Mouse (Mus musculus): ENCODE measurements around the gene Slc25a1. TPM values are rescaled to one million over a fixed set of nuclear protein-coding genes. Genes with fewer than 3 reads are reported as not detected.

Gene Slc25a1
- polyA plus RNA-seq, 1 experiment from 2014 or later: 66.6 TPM

- Histone ChIP-seq H3K4me1 (ENCODE audit: insufficient read depth) (peaks cover 15% of the 10 kb centered on the region; the same call in 1 of the 2 replicates), H3K9me3 (ENCODE audit: low read depth, low read length) (no peaks in the 10 kb centered on the region), H3K27ac (ENCODE audit: low read depth) (peak overlapping the region; percentile 84), H3K4me3 (ENCODE audit: low read depth, low read length) (peak overlapping the region; percentile 80), H3K9ac (peak overlapping the region; percentile 89), H3K36me3 (ENCODE audit: insufficient read depth) (peaks cover 10% of the 10 kb centered on the region; the same call in 1 of the 2 replicates), H3K27me3 (ENCODE audit: insufficient read depth, low read length) (peaks cover 24% of the 10 kb centered on the region), H3K4me2 (peak overlapping the region; percentile 98)
- DNase-seq: no peak
- peak; percentile 16; the same call in 1 of the 2 replicates for ATAC-seq (ENCODE audit: insufficient read depth)
- no peak for TF ChIP-seq CTCF (IDR thresholded peaks at IDR 0.05; ENCODE audit: low read depth)
- WGBS: under 1% methylated on average over 14 of the region's 14 CpGs
Observed at GRCm38 (mm10) chr16:17922163-17922538, 5.9 kb downstream of the Slc25a1 start.

- H3K27ac ChIP-seq (ENCODE audit: low read depth): peak overlapping the region; percentile 84
- 2% methylated on average over 47 of the region's 47 CpGs for WGBS
- TF ChIP-seq CTCF (IDR thresholded peaks at IDR 0.05; ENCODE audit: low read depth): peak; percentile 71
Observed at GRCm38 (mm10) chr16:17921325-17922162, 6.5 kb downstream of the Slc25a1 start.

GRCm38 (mm10) chr16:17920586-17920985 is 7.4 kb downstream of the Slc25a1 start:
- peaks cover 10% of the 10 kb centered on the region; the same call in 1 of the 2 replicates for H3K4me1 ChIP-seq (ENCODE audit: insufficient read depth)
- peak overlapping the region; percentile 37 for H3K9ac ChIP-seq
- H3K36me3 ChIP-seq (ENCODE audit: insufficient read depth): peaks cover 7% of the 10 kb centered on the region; the same call in 1 of the 2 replicates
- no peaks in the 10 kb centered on the region for H3K9me3 ChIP-seq (ENCODE audit: low read depth, low read length)
- no peak for ATAC-seq (ENCODE audit: insufficient read depth)
- DNase-seq: no peak
- no peak overlapping the region for H3K27ac ChIP-seq (ENCODE audit: low read depth)
- TF ChIP-seq CTCF (IDR thresholded peaks at IDR 0.05; ENCODE audit: low read depth): no peak
- peak overlapping the region; percentile 98 for H3K4me2 ChIP-seq
- WGBS: 11% methylated on average over 20 of the region's 20 CpGs
- H3K27me3 ChIP-seq (ENCODE audit: insufficient read depth, low read length): peaks cover 40% of the 10 kb centered on the region
- no peak overlapping the region for H3K4me3 ChIP-seq (ENCODE audit: low read depth, low read length)

More at GRCm38 (mm10) chr16:17921325-17922162, 6.5 kb downstream of the Slc25a1 start:
- H3K36me3 ChIP-seq (ENCODE audit: insufficient read depth): peaks cover 10% of the 10 kb centered on the region; the same call in 1 of the 2 replicates
- peak overlapping the region; percentile 98 for H3K4me2 ChIP-seq
- H3K9me3 ChIP-seq (ENCODE audit: low read depth, low read length): no peaks in the 10 kb centered on the region
- ATAC-seq (ENCODE audit: insufficient read depth): peak; percentile 94
- DNase-seq: peak; percentile 99
- H3K9ac ChIP-seq: peak overlapping the region; percentile 89
- H3K4me3 ChIP-seq (ENCODE audit: low read depth, low read length): peak overlapping the region; percentile 80
- H3K4me1 ChIP-seq (ENCODE audit: insufficient read depth): peaks cover 10% of the 10 kb centered on the region; the same call in 1 of the 2 replicates
- H3K27me3 ChIP-seq (ENCODE audit: insufficient read depth, low read length): peaks cover 30% of the 10 kb centered on the region

GRCm38 (mm10) chr16:17914307-17915249 is 13.4 kb downstream of the Slc25a1 start, which contains the start of gene Gsc2:
Gene Gsc2 (minus strand): TSS chr16:17915059.
- Histone ChIP-seq H3K4me3 (ENCODE audit: low read depth, low read length) (peak within 1 kb of the TSS; percentile 37), H3K9ac (peak within 1 kb of the TSS; percentile 18; the same call in 1 of the 2 replicates), H3K4me2 (peak within 1 kb of the TSS; percentile 72), H3K27me3 (ENCODE audit: insufficient read depth, low read length) (peaks cover 63% of the 10 kb centered on the region), H3K9me3 (ENCODE audit: low read depth, low read length) (no peaks in the 10 kb centered on the region), H3K36me3 (ENCODE audit: insufficient read depth) (no peaks in the 10 kb centered on the region), H3K4me1 (ENCODE audit: insufficient read depth) (0 out of 2 replicates have a peak, but pooled peaks cover 5% of the 10 kb centered on the region), H3K27ac (ENCODE audit: low read depth) (no peak within 1 kb of the TSS)
- TF ChIP-seq CTCF (IDR thresholded peaks at IDR 0.05; ENCODE audit: low read depth): no peak
- DNase-seq (peak; percentile 48), ATAC-seq (ENCODE audit: insufficient read depth) (no peak)
- WGBS: under 1% methylated on average over 104 of the region's 106 CpGs

- 0 out of 2 replicates have a peak within 1 kb of the TSS, but pooled peaks have one; percentile 1 for H3K27ac ChIP-seq (ENCODE audit: low read depth)
- H3K4me1 ChIP-seq (ENCODE audit: insufficient read depth): 0 out of 2 replicates have a peak, but pooled peaks cover 5% of the 10 kb centered on the region
- peak; percentile 99 for DNase-seq
- H3K27me3 ChIP-seq (ENCODE audit: insufficient read depth, low read length): peaks cover 44% of the 10 kb centered on the region
- ATAC-seq (ENCODE audit: insufficient read depth): peak; percentile 94
- TF ChIP-seq CTCF (IDR thresholded peaks at IDR 0.05; ENCODE audit: low read depth): peak; percentile 81
- H3K36me3 ChIP-seq (ENCODE audit: insufficient read depth): peaks cover 34% of the 10 kb centered on the region
- H3K9ac ChIP-seq: peak within 1 kb of the TSS; percentile 58
- H3K4me2 ChIP-seq: peak within 1 kb of the TSS; percentile 95
- H3K4me3 ChIP-seq (ENCODE audit: low read depth, low read length): peak within 1 kb of the TSS; percentile 57
- under 1% methylated on average over 35 of the region's 35 CpGs for WGBS
- no peaks in the 10 kb centered on the region for H3K9me3 ChIP-seq (ENCODE audit: low read depth, low read length)
Observed at GRCm38 (mm10) chr16:17911052-17911595, 16.9 kb downstream of the Slc25a1 start, which contains the start of gene Ess2. Gene Ess2 (minus strand): TSS chr16:17911348.

- 90% methylated on average over 14 of the region's 14 CpGs for WGBS
- DNase-seq (no peak), ATAC-seq (ENCODE audit: insufficient read depth) (no peak)
- Histone ChIP-seq H3K27ac (ENCODE audit: low read depth) (no peak within 1 kb of the TSS), H3K36me3 (ENCODE audit: insufficient read depth) (peaks cover 50% of the 10 kb centered on the region), H3K9ac (no peak within 1 kb of the TSS), H3K9me3 (ENCODE audit: low read depth, low read length) (no peaks in the 10 kb centered on the region), H3K27me3 (ENCODE audit: insufficient read depth, low read length) (no peaks in the 10 kb centered on the region), H3K4me3 (ENCODE audit: low read depth, low read length) (no peak within 1 kb of the TSS), H3K4me1 (ENCODE audit: insufficient read depth) (no peaks in the 10 kb centered on the region), H3K4me2 (no peak within 1 kb of the TSS)
- TF ChIP-seq CTCF (IDR thresholded peaks at IDR 0.05; ENCODE audit: low read depth): no peak
Observed at GRCm38 (mm10) chr16:17898462-17898861, 29.6 kb downstream of the Slc25a1 start, which contains the start of the genes Dgcr2 and Tssk2. Gene Dgcr2 (minus strand): TSS chr16:17898562. Gene Tssk2 (plus strand): TSS chr16:17898637.

Data from lung, embryonic 14.5 days (tissue).